Mouse (Mus musculus) liver, postnatal 0 days (tissue): ENCODE measurements around the gene Prrc2c. TPM values are rescaled to one million over a fixed set of nuclear protein-coding genes. Genes with fewer than 3 reads are reported as not detected.

Experiments used
- ATAC-seq: fragments of 200-750 bp; cut with Nextera tagmentation; 2 replicates; pipeline ENCODE4 v1.8.0; 2017; ENCODE audit warnings: mild to moderate bottlenecking, moderate library complexity
- DNase-seq: peaks from one replicate; pipeline ENCODE4 v3.0.0-alpha.2; 2016
- H3K27ac ChIP-seq: fragments of 300-500 bp; sonication (generic); 2 replicates; pipeline ENCODE4 v1.5.1; 2014; ENCODE audit warnings: antibody characterized with exemption, moderate library complexity, mild to moderate bottlenecking, low read depth
- H3K27me3 ChIP-seq: fragments of 300-500 bp; sonication (generic); 2 replicates; pipeline ENCODE4 v1.6.1; 2014; ENCODE audit warnings: low read length, control low read depth, mixed read lengths; ENCODE audit not compliant: insufficient read depth
- H3K36me3 ChIP-seq: fragments of 300-500 bp; sonication (generic); replicated peaks from 2 replicates; pipeline ENCODE4 v1.6.1; 2014; ENCODE audit warnings: mild to moderate bottlenecking, control low read depth, low read length, moderate library complexity, mixed read lengths; ENCODE audit not compliant: insufficient read depth
- H3K4me1 ChIP-seq: fragments of 300-500 bp; sonication (generic); 2 replicates; pipeline ENCODE4 v1.6.1; 2014; ENCODE audit warnings: antibody characterized with exemption, mild to moderate bottlenecking, control low read depth; ENCODE audit not compliant: insufficient read depth
- H3K4me2 ChIP-seq: fragments of 300-500 bp; sonication (generic); 2 replicates; pipeline ENCODE4 v1.6.1; 2014; ENCODE audit warnings: low read depth, mild to moderate bottlenecking, low read length, moderate library complexity, mixed read lengths
- H3K4me3 ChIP-seq: fragments of 300-500 bp; sonication (generic); 2 replicates; pipeline ENCODE4 v1.5.1; 2014; ENCODE audit warnings: low read depth, low read length
- H3K9ac ChIP-seq: fragments of 300-500 bp; sonication (generic); replicated peaks from 2 replicates; pipeline ENCODE4 v1.6.1; 2014; ENCODE audit warnings: mild to moderate bottlenecking, moderate library complexity
- H3K9me3 ChIP-seq: fragments of 300-500 bp; sonication (generic); 2 replicates; pipeline ENCODE4 v1.6.1; 2016; ENCODE audit warnings: mild to moderate bottlenecking, control low read depth, low read length, mixed read lengths
- CTCF ChIP-seq: sonication (generic); IDR thresholded peaks from 2 replicates; pipeline ENCODE4 v1.5.1; 2016; ENCODE audit warnings: antibody characterized with exemption, low read depth
- EP300 ChIP-seq: IDR thresholded peaks from 2 replicates; pipeline ENCODE4 v1.6.1; 2016; ENCODE audit warnings: antibody characterized with exemption, low read depth, mild to moderate bottlenecking
- WGBS: fragments of 180-500 bp; shearing (Covaris S2); extraction: QIAGEN DNeasy Blood & Tissue Kit; methylation state at CpG from one replicate; pipeline ENCODE4 v1.1.7; 2014; ENCODE audit not compliant: insufficient replicate concordance; 5-methylcytosine and 5-hydroxymethylcytosine counted together
- microRNA-seq: library from miRNA; unstranded; fragments of <30 nt; microRNA quantifications from one replicate; pipeline ENCODE4, GENCODE M21; 2016
- polyA plus RNA-seq: library from polyadenylated mRNA; unstranded; fragments of >200 nt; fragmentation: Nextera tagmentation; extraction: Ambion mirVana; gene quantifications from 2 replicates; pipeline ENCODE4 v1.2.1, GENCODE M21; 2015

The Prrc2c gene
- polyA plus RNA-seq, 1 experiment from 2014 or later = 37.3 TPM

- 25% methylated on average over 7 of the region's 7 CpGs for whole genome bisulfite sequencing
- ATAC-seq (peak; percentile 85), DNase-seq (peak; percentile 58)
- H3K9me3 ChIP-seq = no peaks in the 10 kb centered on the region
- H3K4me1 ChIP-seq = no peaks in the 10 kb centered on the region
- no peak overlapping the region for H3K27ac ChIP-seq
- H3K36me3 ChIP-seq = no peaks in the 10 kb centered on the region
- no peak for TF ChIP-seq CTCF
- no peak for TF ChIP-seq EP300
- no peak overlapping the region for H3K9ac ChIP-seq
- no peak overlapping the region for H3K4me3 ChIP-seq
- H3K27me3 ChIP-seq = no peaks in the 10 kb centered on the region
- peak overlapping the region; percentile 45; the same call in 1 of the 2 replicates for H3K4me2 ChIP-seq
Measured at GRCm38 (mm10) chr1:162625229-162625628, 115.1 kb downstream of the Prrc2c start.

- Histone ChIP-seq H3K9me3 (no peaks in the 10 kb centered on the region), H3K9ac (no peak overlapping the region), H3K27me3 (no peaks in the 10 kb centered on the region), H3K27ac (no peak overlapping the region), H3K4me2 (no peak overlapping the region), H3K4me1 (no peaks in the 10 kb centered on the region), H3K4me3 (no peak overlapping the region), H3K36me3 (no peaks in the 10 kb centered on the region)
- TF ChIP-seq CTCF (no peak), EP300 (no peak)
- no peak for ATAC-seq
- 35% methylated on average over 4 of the region's 4 CpGs for WGBS
- DNase-seq = no peak
Measured at GRCm38 (mm10) chr1:162623895-162624294, 116.5 kb downstream of the Prrc2c start.

Small RNAs within 50 kb of the gene (microRNA-seq; reads per million reads assigned to microRNA genes)
- gene Gm27616 = not detected

Other genes with a start within 250 kb of the Prrc2c start
- gene Mettl13, start 192.0 kb downstream of the Prrc2c start, polyA plus RNA-seq = 5.9 and 7.2 TPM in 2 replicates
- 14.9 and 15.7 TPM in 2 replicates for gene Vamp4, start 170.0 kb downstream of the Prrc2c start, polyA plus RNA-seq
- not detected in 2 replicates for gene Myoc, start 101.4 kb downstream of the Prrc2c start, polyA plus RNA-seq
- not detected in 2 replicates for gene Myocos, start 82.3 kb downstream of the Prrc2c start, polyA plus RNA-seq
- gene Fmo4, start 73.4 kb upstream of the Prrc2c start, polyA plus RNA-seq = 5.2 and 6.0 TPM in 2 replicates
- gene Fmo1, start 126.1 kb upstream of the Prrc2c start, polyA plus RNA-seq = 49.7 and 51.5 TPM in 2 replicates
- 0.55 and 0.62 TPM in 2 replicates for gene Fmo2, start 158.2 kb upstream of the Prrc2c start, polyA plus RNA-seq
- gene Fmo6, start 197.0 kb upstream of the Prrc2c start, polyA plus RNA-seq = not detected in 2 replicates
- gene Fmo3, start 244.0 kb upstream of the Prrc2c start, polyA plus RNA-seq = 0.08 TPM in 1 of 2 replicates, not detected in the other